Mouse (Mus musculus) heart, embryonic 13.5 days (tissue): ENCODE measurements around the gene Zbtb38. TPM values are rescaled to one million over a fixed set of nuclear protein-coding genes. Genes with fewer than 3 reads are reported as not detected.

Experiments
- ATAC-seq: fragments of 200-750 bp; cut with Nextera tagmentation; 2 replicates; pipeline ENCODE4 v1.8.0; 2017; ENCODE audit warnings: moderate TSS enrichment; ENCODE audit not compliant: insufficient number of reproducible peaks, low FRiP score, low TSS enrichment; ENCODE audit errors: extremely low read depth
- H3K27ac ChIP-seq: fragments of 300-500 bp; sonication (generic); replicated peaks from 2 replicates; pipeline ENCODE4 v1.5.1; 2015; ENCODE audit warnings: moderate library complexity, mild to moderate bottlenecking, inconsistent platforms
- H3K27me3 ChIP-seq: fragments of 300-500 bp; sonication (generic); replicated peaks from 2 replicates; pipeline ENCODE4 v1.6.1; 2015; ENCODE audit warnings: mild to moderate bottlenecking, inconsistent platforms
- H3K36me3 ChIP-seq: fragments of 300-500 bp; sonication (generic); 2 replicates; pipeline ENCODE4 v1.6.1; 2015; ENCODE audit warnings: mild to moderate bottlenecking, inconsistent platforms
- H3K4me1 ChIP-seq: fragments of 300-500 bp; sonication (generic); 2 replicates; pipeline ENCODE4 v1.6.1; 2015; ENCODE audit warnings: inconsistent platforms
- H3K4me2 ChIP-seq: fragments of 300-500 bp; sonication (generic); 2 replicates; pipeline ENCODE4 v1.6.1; 2015; ENCODE audit warnings: inconsistent platforms, mild to moderate bottlenecking, moderate library complexity
- H3K4me3 ChIP-seq: fragments of 300-500 bp; sonication (generic); 2 replicates; pipeline ENCODE4 v1.5.1; 2015; ENCODE audit warnings: moderate library complexity, mild to moderate bottlenecking, inconsistent platforms
- H3K9ac ChIP-seq: fragments of 300-500 bp; sonication (generic); 2 replicates; pipeline ENCODE4 v1.6.1; 2015; ENCODE audit warnings: inconsistent platforms, mild to moderate bottlenecking, moderate library complexity
- H3K9me3 ChIP-seq: fragments of 300-500 bp; sonication (generic); 2 replicates; pipeline ENCODE4 v1.6.1; 2016; ENCODE audit warnings: inconsistent platforms
- WGBS: fragments of 180-500 bp; shearing (Covaris S2); methylation state at CpG from one replicate; pipeline ENCODE4 v1.1.7; 2015; ENCODE audit warnings: mixed read lengths; 5-methylcytosine and 5-hydroxymethylcytosine counted together
- polyA plus RNA-seq: library from polyadenylated mRNA; unstranded; fragments of >200 nt; fragmentation: Nextera tagmentation; extraction: Ambion mirVana; gene quantifications from 2 replicates; pipeline ENCODE4 v1.2.1, GENCODE M21; 2015

Gene Zbtb38
- polyA plus RNA-seq, 1 experiment from 2014 or later, result 27.1 TPM

- peak overlapping the region; percentile 73 for H3K9ac ChIP-seq
- WGBS, result 70% methylated on average over 17 of the region's 17 CpGs
- peaks cover 10% of the 10 kb centered on the region for H3K36me3 ChIP-seq
- no peak for ATAC-seq
- peak overlapping the region; percentile 99 for H3K27ac ChIP-seq
- no peak overlapping the region for H3K4me3 ChIP-seq
- H3K9me3 ChIP-seq, result no peaks in the 10 kb centered on the region
- no peaks in the 10 kb centered on the region for H3K27me3 ChIP-seq
- peaks cover 34% of the 10 kb centered on the region for H3K4me1 ChIP-seq
- H3K4me2 ChIP-seq, result peak overlapping the region; percentile 59
These were observed 11.1 kb downstream of the Zbtb38 start for GRCm38 (mm10) chr9:96741365-96742085.

GRCm38 (mm10) chr9:96740712-96741364 lies 11.8 kb downstream of the Zbtb38 start:
- WGBS, result 61% methylated on average over 15 of the region's 15 CpGs
- Histone ChIP-seq H3K27me3 (no peaks in the 10 kb centered on the region), H3K9me3 (no peaks in the 10 kb centered on the region), H3K4me2 (peak overlapping the region; percentile 59), H3K9ac (peak overlapping the region; percentile 73), H3K4me3 (no peak overlapping the region), H3K36me3 (peaks cover 7% of the 10 kb centered on the region; the same call in 1 of the 2 replicates), H3K27ac (peak overlapping the region; percentile 99), H3K4me1 (peaks cover 38% of the 10 kb centered on the region)
- no peak for ATAC-seq

GRCm38 (mm10) chr9:96739808-96740711 lies 12.6 kb downstream of the Zbtb38 start:
- Histone ChIP-seq H3K9me3 (no peaks in the 10 kb centered on the region), H3K27ac (peak overlapping the region; percentile 99), H3K4me2 (peak overlapping the region; percentile 59), H3K9ac (peak overlapping the region; percentile 73), H3K4me1 (peaks cover 46% of the 10 kb centered on the region), H3K27me3 (no peaks in the 10 kb centered on the region), H3K36me3 (peaks cover 7% of the 10 kb centered on the region; the same call in 1 of the 2 replicates), H3K4me3 (peak overlapping the region; percentile 24)
- peak; percentile 9 for ATAC-seq
- WGBS, result 22% methylated on average over 22 of the region's 22 CpGs

GRCm38 (mm10) chr9:96738563-96739355 lies 13.9 kb downstream of the Zbtb38 start:
- no peaks in the 10 kb centered on the region for H3K9me3 ChIP-seq
- peaks cover under 1% of the 10 kb centered on the region; the same call in 1 of the 2 replicates for H3K36me3 ChIP-seq
- no peak overlapping the region for H3K4me3 ChIP-seq
- WGBS, result 71% methylated on average over 13 of the region's 13 CpGs
- H3K27ac ChIP-seq, result peak overlapping the region; percentile 99
- no peak overlapping the region for H3K4me2 ChIP-seq
- H3K27me3 ChIP-seq, result no peaks in the 10 kb centered on the region
- H3K4me1 ChIP-seq, result peaks cover 59% of the 10 kb centered on the region
- ATAC-seq, result no peak
- no peak overlapping the region for H3K9ac ChIP-seq

GRCm38 (mm10) chr9:96735946-96736345 lies 16.7 kb downstream of the Zbtb38 start:
- no peaks in the 10 kb centered on the region for H3K9me3 ChIP-seq
- H3K4me3 ChIP-seq, result no peak overlapping the region
- peaks cover 73% of the 10 kb centered on the region for H3K4me1 ChIP-seq
- H3K4me2 ChIP-seq, result no peak overlapping the region
- H3K9ac ChIP-seq, result peak overlapping the region; percentile 52; the same call in 1 of the 2 replicates
- H3K27ac ChIP-seq, result peak overlapping the region; percentile 70
- ATAC-seq, result no peak
- H3K36me3 ChIP-seq, result no peaks in the 10 kb centered on the region
- no peaks in the 10 kb centered on the region for H3K27me3 ChIP-seq
- WGBS, result 62% methylated on average over 4 of the region's 4 CpGs

GRCm38 (mm10) chr9:96733425-96733717 lies 19.3 kb downstream of the Zbtb38 start:
- peak overlapping the region; percentile 68 for H3K27ac ChIP-seq
- peak overlapping the region; percentile 72; the same call in 1 of the 2 replicates for H3K9ac ChIP-seq
- no peak overlapping the region for H3K4me3 ChIP-seq
- peaks cover 68% of the 10 kb centered on the region for H3K4me1 ChIP-seq
- H3K27me3 ChIP-seq, result no peaks in the 10 kb centered on the region
- H3K9me3 ChIP-seq, result no peaks in the 10 kb centered on the region
- H3K4me2 ChIP-seq, result peak overlapping the region; percentile 60
- no peaks in the 10 kb centered on the region for H3K36me3 ChIP-seq
- no peak for ATAC-seq
- over 99% methylated on average over 4 of the region's 4 CpGs for WGBS

- H3K36me3 ChIP-seq, result no peaks in the 10 kb centered on the region
- no peak for ATAC-seq
- WGBS, result 48% methylated on average over 17 of the region's 17 CpGs
- peak overlapping the region; percentile 68 for H3K27ac ChIP-seq
- peaks cover 73% of the 10 kb centered on the region for H3K4me1 ChIP-seq
- no peaks in the 10 kb centered on the region for H3K9me3 ChIP-seq
- peak overlapping the region; percentile 31 for H3K4me3 ChIP-seq
- H3K27me3 ChIP-seq, result no peaks in the 10 kb centered on the region
- peak overlapping the region; percentile 72 for H3K9ac ChIP-seq
- H3K4me2 ChIP-seq, result peak overlapping the region; percentile 60
These were observed 19.8 kb downstream of the Zbtb38 start for GRCm38 (mm10) chr9:96732644-96733424.

GRCm38 (mm10) chr9:96731961-96732511 lies 20.6 kb downstream of the Zbtb38 start:
- Histone ChIP-seq H3K9me3 (no peaks in the 10 kb centered on the region), H3K9ac (peak overlapping the region; percentile 72), H3K4me1 (peaks cover 81% of the 10 kb centered on the region), H3K36me3 (no peaks in the 10 kb centered on the region), H3K27me3 (no peaks in the 10 kb centered on the region), H3K4me2 (peak overlapping the region; percentile 60), H3K27ac (peak overlapping the region; percentile 68), H3K4me3 (peak overlapping the region; percentile 31)
- WGBS, result 43% methylated on average over 14 of the region's 14 CpGs
- ATAC-seq, result no peak

- Histone ChIP-seq H3K4me3 (peak overlapping the region; percentile 31; the same call in 1 of the 2 replicates), H3K36me3 (no peaks in the 10 kb centered on the region), H3K27me3 (no peaks in the 10 kb centered on the region), H3K4me2 (peak overlapping the region; percentile 60), H3K4me1 (peaks cover 88% of the 10 kb centered on the region), H3K27ac (peak overlapping the region; percentile 68; the same call in 1 of the 2 replicates), H3K9me3 (no peaks in the 10 kb centered on the region), H3K9ac (peak overlapping the region; percentile 72)
- no peak for ATAC-seq
- whole genome bisulfite sequencing, result 74% methylated on average over 19 of the region's 19 CpGs
These were observed 21.4 kb downstream of the Zbtb38 start for GRCm38 (mm10) chr9:96731039-96731895.
